Mouse (Mus musculus): ENCODE measurements at regions not wholly inside any gene's neighbourhood (a gene's known extent, or its start where the extent isn't known, plus 50 kb on each side); places are given as distances from the start of the nearest gene placed in this dataset.
"Not testable (repeated sequence)": the region's sequence is repeated elsewhere in the genome, so short reads cannot be mapped to it uniquely, and the experiment has no call there.

GRCm38 (mm10) chr14:45809491-45809890 is 151.5 kb upstream of the Ddhd1 start:
- peaks cover 8% of the 10 kb centered on the region; the same call in 1 of the 2 replicates for H3K9me3 ChIP-seq (ENCODE audit: low read length)
- H3K4me3 ChIP-seq (replicated peaks; ENCODE audit: low read length) = no peak overlapping the region
- no peaks in the 10 kb centered on the region for H3K27me3 ChIP-seq (ENCODE audit: insufficient read depth, low read length)
- no peaks in the 10 kb centered on the region for H3K36me3 ChIP-seq (ENCODE audit: insufficient read depth, low read length)
- no peak for TF ChIP-seq POU5F1 (IDR thresholded peaks at IDR 0.05; ENCODE audit: borderline replicate concordance, low read length)
- TF ChIP-seq NANOG (IDR thresholded peaks at IDR 0.05; ENCODE audit: borderline replicate concordance, low read length) = no peak
- no peak for TF ChIP-seq CTCF (conservative IDR thresholded peaks at IDR 0.05; ENCODE audit: low read length)
- peaks cover 5% of the 10 kb centered on the region; the same call in 1 of the 2 replicates for H3K4me1 ChIP-seq (replicated peaks; ENCODE audit: low read depth, low read length)

GRCm38 (mm10) chr14:45810101-45810500 is 152.2 kb upstream of the Ddhd1 start:
- Histone ChIP-seq H3K4me1 (replicated peaks; ENCODE audit: low read depth, low read length) (peaks cover 5% of the 10 kb centered on the region; the same call in 1 of the 2 replicates), H3K9me3 (ENCODE audit: low read length) (peaks cover 8% of the 10 kb centered on the region; the same call in 1 of the 2 replicates), H3K36me3 (ENCODE audit: insufficient read depth, low read length) (no peaks in the 10 kb centered on the region), H3K4me3 (replicated peaks; ENCODE audit: low read length) (no peak overlapping the region), H3K27me3 (ENCODE audit: insufficient read depth, low read length) (no peaks in the 10 kb centered on the region)
- no peak for TF ChIP-seq CTCF (conservative IDR thresholded peaks at IDR 0.05; ENCODE audit: low read length)
- TF ChIP-seq NANOG (IDR thresholded peaks at IDR 0.05; ENCODE audit: borderline replicate concordance, low read length) = no peak
- TF ChIP-seq POU5F1 (IDR thresholded peaks at IDR 0.05; ENCODE audit: borderline replicate concordance, low read length) = no peak

GRCm38 (mm10) chr14:45810630-45811029 is 152.7 kb upstream of the Ddhd1 start:
- Histone ChIP-seq H3K36me3 (ENCODE audit: insufficient read depth, low read length) (no peaks in the 10 kb centered on the region), H3K9me3 (ENCODE audit: low read length) (peaks cover 12% of the 10 kb centered on the region; the same call in 1 of the 2 replicates), H3K27me3 (ENCODE audit: insufficient read depth, low read length) (no peaks in the 10 kb centered on the region), H3K4me1 (replicated peaks; ENCODE audit: low read depth, low read length) (peaks cover 5% of the 10 kb centered on the region; the same call in 1 of the 2 replicates), H3K4me3 (replicated peaks; ENCODE audit: low read length) (no peak overlapping the region)
- TF ChIP-seq POU5F1 (IDR thresholded peaks at IDR 0.05; ENCODE audit: borderline replicate concordance, low read length) (no peak), NANOG (IDR thresholded peaks at IDR 0.05; ENCODE audit: borderline replicate concordance, low read length) (no peak), CTCF (conservative IDR thresholded peaks at IDR 0.05; ENCODE audit: low read length) (no peak)

- peaks cover 46% of the 10 kb centered on the region for H3K9me3 ChIP-seq (ENCODE audit: low read length)
- H3K27me3 ChIP-seq (ENCODE audit: insufficient read depth, low read length) = no peaks in the 10 kb centered on the region
- H3K4me1 ChIP-seq (replicated peaks; ENCODE audit: low read depth, low read length) = peaks cover 5% of the 10 kb centered on the region; the same call in 1 of the 2 replicates
- H3K36me3 ChIP-seq (ENCODE audit: insufficient read depth, low read length) = no peaks in the 10 kb centered on the region
- H3K4me3 ChIP-seq (replicated peaks; ENCODE audit: low read length) = no peak overlapping the region
- TF ChIP-seq NANOG (IDR thresholded peaks at IDR 0.05; ENCODE audit: borderline replicate concordance, low read length) (no peak), CTCF (conservative IDR thresholded peaks at IDR 0.05; ENCODE audit: low read length) (no peak), POU5F1 (IDR thresholded peaks at IDR 0.05; ENCODE audit: borderline replicate concordance, low read length) (no peak)
These were observed 157.7 kb upstream of the Ddhd1 start for GRCm38 (mm10) chr14:45815598-45815997.

- not testable (repeated sequence) for H3K27me3 ChIP-seq (ENCODE audit: insufficient read depth, low read length); H3K36me3 ChIP-seq (ENCODE audit: insufficient read depth, low read length); H3K4me3 ChIP-seq (replicated peaks; ENCODE audit: low read length); H3K4me1 ChIP-seq (replicated peaks; ENCODE audit: low read depth, low read length)
- peaks cover 46% of the 10 kb centered on the region for H3K9me3 ChIP-seq (ENCODE audit: low read length)
These were observed 158.7 kb upstream of the Ddhd1 start for GRCm38 (mm10) chr14:45816611-45817010.

- TF ChIP-seq CTCF (conservative IDR thresholded peaks at IDR 0.05; ENCODE audit: low read length) (no peak), NANOG (IDR thresholded peaks at IDR 0.05; ENCODE audit: borderline replicate concordance, low read length) (no peak), POU5F1 (IDR thresholded peaks at IDR 0.05; ENCODE audit: borderline replicate concordance, low read length) (no peak)
- H3K36me3 ChIP-seq (ENCODE audit: insufficient read depth, low read length) = no peaks in the 10 kb centered on the region
- peaks cover 5% of the 10 kb centered on the region; the same call in 1 of the 2 replicates for H3K4me1 ChIP-seq (replicated peaks; ENCODE audit: low read depth, low read length)
- peaks cover 38% of the 10 kb centered on the region for H3K9me3 ChIP-seq (ENCODE audit: low read length)
- H3K27me3 ChIP-seq (ENCODE audit: insufficient read depth, low read length) = no peaks in the 10 kb centered on the region; the same call in 1 of the 2 replicates
- H3K4me3 ChIP-seq (replicated peaks; ENCODE audit: low read length) = no peak overlapping the region
These were observed 159.8 kb upstream of the Ddhd1 start for GRCm38 (mm10) chr14:45817756-45818155.

GRCm38 (mm10) chr14:45824601-45825000 is 166.7 kb upstream of the Ddhd1 start:
- H3K4me3 ChIP-seq (replicated peaks; ENCODE audit: low read length) = no peak overlapping the region
- H3K9me3 ChIP-seq (ENCODE audit: low read length) = no peaks in the 10 kb centered on the region
- H3K36me3 ChIP-seq (ENCODE audit: insufficient read depth, low read length) = no peaks in the 10 kb centered on the region
- H3K4me1 ChIP-seq (replicated peaks; ENCODE audit: low read depth, low read length) = no peaks in the 10 kb centered on the region
- no peaks in the 10 kb centered on the region; the same call in 1 of the 2 replicates for H3K27me3 ChIP-seq (ENCODE audit: insufficient read depth, low read length)
- TF ChIP-seq NANOG (IDR thresholded peaks at IDR 0.05; ENCODE audit: borderline replicate concordance, low read length) = no peak
- no peak for TF ChIP-seq POU5F1 (IDR thresholded peaks at IDR 0.05; ENCODE audit: borderline replicate concordance, low read length)
- no peak for TF ChIP-seq CTCF (conservative IDR thresholded peaks at IDR 0.05; ENCODE audit: low read length)

GRCm38 (mm10) chr14:45826023-45826422 is 168.1 kb upstream of the Ddhd1 start:
- Histone ChIP-seq H3K27me3 (ENCODE audit: insufficient read depth, low read length) (no peaks in the 10 kb centered on the region; the same call in 1 of the 2 replicates), H3K36me3 (ENCODE audit: insufficient read depth, low read length) (no peaks in the 10 kb centered on the region), H3K4me1 (replicated peaks; ENCODE audit: low read depth, low read length) (no peaks in the 10 kb centered on the region), H3K9me3 (ENCODE audit: low read length) (no peaks in the 10 kb centered on the region), H3K4me3 (replicated peaks; ENCODE audit: low read length) (no peak overlapping the region)
- TF ChIP-seq CTCF (conservative IDR thresholded peaks at IDR 0.05; ENCODE audit: low read length) (no peak), POU5F1 (IDR thresholded peaks at IDR 0.05; ENCODE audit: borderline replicate concordance, low read length) (no peak), NANOG (IDR thresholded peaks at IDR 0.05; ENCODE audit: borderline replicate concordance, low read length) (no peak)

- no peaks in the 10 kb centered on the region for H3K9me3 ChIP-seq (ENCODE audit: low read length)
These were observed 169.2 kb upstream of the Ddhd1 start for GRCm38 (mm10) chr14:45827096-45827495.

More at GRCm38 (mm10) chr14:45827096-45827495, 169.2 kb upstream of the Ddhd1 start:
- no peak overlapping the region for H3K4me3 ChIP-seq (replicated peaks; ENCODE audit: low read length)
- H3K27me3 ChIP-seq (ENCODE audit: insufficient read depth, low read length) = no peaks in the 10 kb centered on the region; the same call in 1 of the 2 replicates
- H3K36me3 ChIP-seq (ENCODE audit: insufficient read depth, low read length) = no peaks in the 10 kb centered on the region
- no peaks in the 10 kb centered on the region for H3K4me1 ChIP-seq (replicated peaks; ENCODE audit: low read depth, low read length)
- no peak for TF ChIP-seq POU5F1 (IDR thresholded peaks at IDR 0.05; ENCODE audit: borderline replicate concordance, low read length)
- no peak for TF ChIP-seq NANOG (IDR thresholded peaks at IDR 0.05; ENCODE audit: borderline replicate concordance, low read length)

All from E14TG2a.4 (cell line).